Mouse (Mus musculus) liver, postnatal 0 days (tissue): ENCODE measurements around the gene Ptn. TPM values are rescaled to one million over a fixed set of nuclear protein-coding genes. Genes with fewer than 3 reads are reported as not detected.

Source experiments
- ATAC-seq: fragments of 200-750 bp; cut with Nextera tagmentation; 2 replicates; pipeline ENCODE4 v1.8.0; 2017; ENCODE audit warnings: mild to moderate bottlenecking, moderate library complexity
- DNase-seq: peaks from one replicate; pipeline ENCODE4 v3.0.0-alpha.2; 2016
- H3K27ac ChIP-seq: fragments of 300-500 bp; sonication (generic); 2 replicates; pipeline ENCODE4 v1.5.1; 2014; ENCODE audit warnings: antibody characterized with exemption, moderate library complexity, mild to moderate bottlenecking, low read depth
- H3K27me3 ChIP-seq: fragments of 300-500 bp; sonication (generic); 2 replicates; pipeline ENCODE4 v1.6.1; 2014; ENCODE audit warnings: low read length, control low read depth, mixed read lengths; ENCODE audit not compliant: insufficient read depth
- H3K36me3 ChIP-seq: fragments of 300-500 bp; sonication (generic); replicated peaks from 2 replicates; pipeline ENCODE4 v1.6.1; 2014; ENCODE audit warnings: mild to moderate bottlenecking, control low read depth, low read length, moderate library complexity, mixed read lengths; ENCODE audit not compliant: insufficient read depth
- H3K4me1 ChIP-seq: fragments of 300-500 bp; sonication (generic); 2 replicates; pipeline ENCODE4 v1.6.1; 2014; ENCODE audit warnings: antibody characterized with exemption, mild to moderate bottlenecking, control low read depth; ENCODE audit not compliant: insufficient read depth
- H3K4me2 ChIP-seq: fragments of 300-500 bp; sonication (generic); 2 replicates; pipeline ENCODE4 v1.6.1; 2014; ENCODE audit warnings: low read depth, mild to moderate bottlenecking, low read length, moderate library complexity, mixed read lengths
- H3K4me3 ChIP-seq: fragments of 300-500 bp; sonication (generic); 2 replicates; pipeline ENCODE4 v1.5.1; 2014; ENCODE audit warnings: low read depth, low read length
- H3K9ac ChIP-seq: fragments of 300-500 bp; sonication (generic); replicated peaks from 2 replicates; pipeline ENCODE4 v1.6.1; 2014; ENCODE audit warnings: mild to moderate bottlenecking, moderate library complexity
- H3K9me3 ChIP-seq: fragments of 300-500 bp; sonication (generic); 2 replicates; pipeline ENCODE4 v1.6.1; 2016; ENCODE audit warnings: mild to moderate bottlenecking, control low read depth, low read length, mixed read lengths
- CTCF ChIP-seq: sonication (generic); IDR thresholded peaks from 2 replicates; pipeline ENCODE4 v1.5.1; 2016; ENCODE audit warnings: antibody characterized with exemption, low read depth
- EP300 ChIP-seq: IDR thresholded peaks from 2 replicates; pipeline ENCODE4 v1.6.1; 2016; ENCODE audit warnings: antibody characterized with exemption, low read depth, mild to moderate bottlenecking
- WGBS: fragments of 180-500 bp; shearing (Covaris S2); extraction: QIAGEN DNeasy Blood & Tissue Kit; methylation state at CpG from one replicate; pipeline ENCODE4 v1.1.7; 2014; ENCODE audit not compliant: insufficient replicate concordance; 5-methylcytosine and 5-hydroxymethylcytosine counted together
- polyA plus RNA-seq: library from polyadenylated mRNA; unstranded; fragments of >200 nt; fragmentation: Nextera tagmentation; extraction: Ambion mirVana; gene quantifications from 2 replicates; pipeline ENCODE4 v1.2.1, GENCODE M21; 2015

The Ptn gene
- polyA plus RNA-seq, 1 experiment from 2014 or later: 3.6 TPM

GRCm38 (mm10) chr6:36808306-36809058 is 1.5 kb downstream of the Ptn start:
- Histone ChIP-seq H3K9me3 (no peaks in the 10 kb centered on the region), H3K9ac (no peak overlapping the region), H3K4me2 (no peak overlapping the region), H3K27me3 (0 out of 2 replicates have a peak, but pooled peaks cover 7% of the 10 kb centered on the region), H3K27ac (no peak overlapping the region), H3K36me3 (no peaks in the 10 kb centered on the region), H3K4me1 (no peaks in the 10 kb centered on the region), H3K4me3 (no peak overlapping the region)
- no peak for DNase-seq
- TF ChIP-seq CTCF (no peak), EP300 (no peak)
- no peak for ATAC-seq
- 67% methylated on average over 7 of the region's 7 CpGs for WGBS

DNA sequence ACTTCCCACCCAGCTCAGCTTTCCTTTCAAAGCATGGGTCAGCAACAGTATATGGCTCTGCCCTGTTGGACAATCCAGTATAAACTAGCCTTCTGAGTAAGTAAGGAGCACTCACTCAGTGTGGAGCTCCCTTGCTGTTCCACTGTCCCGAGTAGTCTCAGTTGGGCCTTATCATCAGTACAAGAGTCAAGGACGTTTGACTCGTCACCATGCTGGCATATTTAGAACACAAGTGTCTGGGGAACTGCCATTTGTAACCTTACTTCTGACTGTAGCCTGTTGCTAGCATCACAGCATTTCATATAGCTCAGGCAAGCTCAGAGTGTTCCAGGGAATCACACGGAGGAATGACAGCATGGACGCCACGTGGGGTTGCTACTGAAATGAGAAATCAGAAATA is 3.1 kb downstream of the Ptn start:
- H3K27ac ChIP-seq: no peak overlapping the region
- 0 out of 2 replicates have a peak, but pooled peaks cover 7% of the 10 kb centered on the region for H3K27me3 ChIP-seq
- ATAC-seq: no peak
- H3K9ac ChIP-seq: no peak overlapping the region
- DNase-seq: no peak
- 77% methylated on average over 6 of the region's 6 CpGs for WGBS
- no peaks in the 10 kb centered on the region for H3K4me1 ChIP-seq
- no peak overlapping the region for H3K4me2 ChIP-seq
- no peaks in the 10 kb centered on the region for H3K36me3 ChIP-seq
- TF ChIP-seq EP300 (no peak), CTCF (no peak)
- no peaks in the 10 kb centered on the region for H3K9me3 ChIP-seq
- no peak overlapping the region for H3K4me3 ChIP-seq

GRCm38 (mm10) chr6:36800309-36800946 is 9.6 kb downstream of the Ptn start:
- no peak overlapping the region for H3K27ac ChIP-seq
- H3K36me3 ChIP-seq: no peaks in the 10 kb centered on the region
- ATAC-seq (no peak), DNase-seq (no peak)
- TF ChIP-seq CTCF: no peak
- TF ChIP-seq EP300: no peak
- 65% methylated on average over 5 of the region's 5 CpGs for WGBS
- no peaks in the 10 kb centered on the region for H3K4me1 ChIP-seq
- H3K9ac ChIP-seq: no peak overlapping the region
- H3K27me3 ChIP-seq: no peaks in the 10 kb centered on the region
- no peak overlapping the region for H3K4me2 ChIP-seq
- H3K4me3 ChIP-seq: no peak overlapping the region
- no peaks in the 10 kb centered on the region for H3K9me3 ChIP-seq

DNA sequence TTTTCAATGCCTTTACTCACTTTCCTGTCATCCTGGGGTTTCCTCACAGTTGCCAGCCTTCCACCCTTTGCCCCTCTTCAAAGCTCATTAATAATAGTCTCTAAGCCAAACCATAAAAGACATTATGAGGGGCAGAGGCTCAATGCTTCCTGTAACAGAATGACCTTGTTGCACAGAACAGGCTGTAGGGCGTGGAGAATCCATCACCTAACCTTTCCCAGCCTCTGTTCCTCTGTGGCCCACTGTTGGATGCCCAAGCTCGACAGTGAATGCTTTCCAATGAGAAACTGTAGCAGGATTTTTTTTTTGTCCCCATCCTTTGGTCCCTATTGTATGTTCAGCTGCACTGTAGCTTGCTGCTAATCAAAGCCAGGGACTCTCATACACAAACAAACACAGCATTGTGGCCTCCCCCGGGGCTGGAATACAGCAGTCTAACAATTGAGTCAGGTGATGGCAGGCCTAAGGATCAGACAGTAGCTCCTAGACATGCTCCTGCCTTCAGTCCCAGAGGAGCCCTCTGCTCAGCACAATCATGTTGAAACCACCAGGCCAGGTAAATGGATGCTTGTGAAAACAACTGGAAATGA is 12.9 kb downstream of the Ptn start:
- Histone ChIP-seq H3K4me3 (no peak overlapping the region), H3K27me3 (no peaks in the 10 kb centered on the region), H3K4me1 (no peaks in the 10 kb centered on the region), H3K9me3 (no peaks in the 10 kb centered on the region), H3K36me3 (no peaks in the 10 kb centered on the region), H3K27ac (no peak overlapping the region), H3K4me2 (no peak overlapping the region), H3K9ac (no peak overlapping the region)
- DNase-seq: no peak
- 60% methylated on average over 3 of the region's 3 CpGs for WGBS
- TF ChIP-seq EP300: no peak
- no peak for TF ChIP-seq CTCF
- no peak for ATAC-seq

GRCm38 (mm10) chr6:36794535-36794934 is 15.5 kb downstream of the Ptn start:
- no peak overlapping the region for H3K27ac ChIP-seq
- TF ChIP-seq EP300: no peak
- DNase-seq (no peak), ATAC-seq (no peak)
- no peaks in the 10 kb centered on the region for H3K36me3 ChIP-seq
- 69% methylated on average over 4 of the region's 4 CpGs for WGBS
- H3K27me3 ChIP-seq: no peaks in the 10 kb centered on the region
- H3K9ac ChIP-seq: no peak overlapping the region
- no peak overlapping the region for H3K4me3 ChIP-seq
- H3K4me2 ChIP-seq: no peak overlapping the region
- no peaks in the 10 kb centered on the region for H3K4me1 ChIP-seq
- H3K9me3 ChIP-seq: no peaks in the 10 kb centered on the region

GRCm38 (mm10) chr6:36793775-36794174 is 16.2 kb downstream of the Ptn start:
- Histone ChIP-seq H3K4me2 (no peak overlapping the region), H3K4me3 (no peak overlapping the region), H3K9me3 (no peaks in the 10 kb centered on the region), H3K9ac (no peak overlapping the region), H3K36me3 (no peaks in the 10 kb centered on the region), H3K4me1 (no peaks in the 10 kb centered on the region), H3K27me3 (no peaks in the 10 kb centered on the region), H3K27ac (no peak overlapping the region)
- WGBS: 53% methylated on average over 5 of the region's 5 CpGs
- TF ChIP-seq EP300 (no peak), CTCF (no peak)
- DNase-seq: no peak
- no peak for ATAC-seq
